Mouse (Mus musculus) midbrain, embryonic 13.5 days (tissue): ENCODE measurements around the gene Polg2. TPM values are rescaled to one million over a fixed set of nuclear protein-coding genes. Genes with fewer than 3 reads are reported as not detected.
A peak's percentile ranks its signal among the peaks of the same experiment; 100 is the strongest.

Experiments used
- ATAC-seq: fragments of 200-750 bp; cut with Nextera tagmentation; 2 replicates; pipeline ENCODE4 v1.8.0; 2017; ENCODE audit warnings: mild to moderate bottlenecking, moderate TSS enrichment, moderate library complexity
- H3K27ac ChIP-seq: fragments of 300-500 bp; sonication (generic); 2 replicates; pipeline ENCODE4 v1.5.1; 2015; ENCODE audit warnings: inconsistent platforms, mild to moderate bottlenecking, moderate library complexity
- H3K27me3 ChIP-seq: fragments of 300-500 bp; sonication (generic); 2 replicates; pipeline ENCODE4 v1.6.1; 2015; ENCODE audit warnings: mild to moderate bottlenecking, inconsistent platforms
- H3K36me3 ChIP-seq: fragments of 300-500 bp; sonication (generic); 2 replicates; pipeline ENCODE4 v1.6.1; 2015; ENCODE audit warnings: mild to moderate bottlenecking, inconsistent platforms
- H3K4me1 ChIP-seq: fragments of 300-500 bp; sonication (generic); replicated peaks from 2 replicates; pipeline ENCODE4 v1.6.1; 2015; ENCODE audit warnings: inconsistent platforms
- H3K4me2 ChIP-seq: fragments of 300-500 bp; sonication (generic); replicated peaks from 2 replicates; pipeline ENCODE4 v1.6.1; 2015; ENCODE audit warnings: moderate library complexity, mild to moderate bottlenecking, inconsistent platforms
- H3K4me3 ChIP-seq: fragments of 300-500 bp; sonication (generic); replicated peaks from 2 replicates; pipeline ENCODE4 v1.5.1; 2015; ENCODE audit warnings: mild to moderate bottlenecking, inconsistent platforms
- H3K9ac ChIP-seq: fragments of 300-500 bp; sonication (generic); replicated peaks from 2 replicates; pipeline ENCODE4 v1.6.1; 2015; ENCODE audit warnings: mild to moderate bottlenecking, inconsistent platforms
- H3K9me3 ChIP-seq: fragments of 300-500 bp; sonication (generic); 2 replicates; pipeline ENCODE4 v1.6.1; 2016; ENCODE audit warnings: mild to moderate bottlenecking, inconsistent platforms
- WGBS: fragments of 180-500 bp; shearing (Covaris S2); methylation state at CpG from one replicate; pipeline ENCODE4 v1.1.7; 2015; 5-methylcytosine and 5-hydroxymethylcytosine counted together
- polyA plus RNA-seq: library from polyadenylated mRNA; unstranded; fragments of >200 nt; fragmentation: Nextera tagmentation; extraction: Ambion mirVana; gene quantifications from 2 replicates; pipeline ENCODE4 v1.2.1, GENCODE M21; 2015

The Polg2 gene
- polyA plus RNA-seq, 1 experiment from 2014 or later, result 10.0 TPM

DNA sequence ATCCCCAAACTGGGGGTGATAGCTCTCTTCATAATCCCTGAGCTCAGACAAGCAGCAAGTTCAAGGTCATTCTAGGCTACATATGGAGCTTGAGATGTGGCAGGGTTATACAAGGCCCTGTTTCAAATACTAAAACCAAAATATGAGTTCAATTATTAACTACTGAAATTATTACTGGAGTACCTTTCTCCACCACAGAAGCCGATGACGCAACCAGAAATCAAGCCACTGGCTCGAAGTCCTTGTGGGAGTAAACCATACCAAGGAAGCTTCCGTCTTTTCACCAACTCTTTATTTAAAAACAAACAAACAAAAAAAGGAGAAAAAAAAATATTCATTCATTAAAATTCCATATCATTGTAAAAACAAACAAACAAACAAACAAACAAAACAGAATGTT, 2.4 kb downstream of the Polg2 start:
- Histone ChIP-seq H3K27ac (no peak overlapping the region), H3K9me3 (no peaks in the 10 kb centered on the region), H3K27me3 (no peaks in the 10 kb centered on the region), H3K4me3 (no peak overlapping the region), H3K4me2 (no peak overlapping the region), H3K36me3 (peaks cover 60% of the 10 kb centered on the region), H3K4me1 (peaks cover 15% of the 10 kb centered on the region), H3K9ac (no peak overlapping the region)
- 97% methylated on average over 4 of the region's 4 CpGs for WGBS
- no peak for ATAC-seq

DNA sequence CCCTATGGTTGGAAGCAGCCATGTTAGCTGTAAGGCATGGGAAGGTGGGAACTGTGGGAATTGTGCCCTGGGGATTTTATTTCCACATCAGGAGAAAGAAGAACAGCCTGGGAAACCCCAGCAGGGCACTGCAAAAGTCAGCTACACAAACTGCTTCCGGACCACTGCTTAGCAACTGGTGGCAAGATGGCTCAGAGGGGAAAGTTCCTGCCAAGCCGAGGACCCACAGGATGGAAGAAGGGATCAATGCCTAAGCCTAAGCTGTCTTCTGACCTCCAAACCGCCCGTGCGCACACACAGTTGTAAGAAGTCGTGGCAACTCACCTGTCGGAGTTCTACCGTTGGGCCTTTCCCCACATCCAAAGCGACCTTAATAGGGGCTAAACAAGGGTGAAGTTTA, 6.3 kb downstream of the Polg2 start:
- Histone ChIP-seq H3K27me3 (no peaks in the 10 kb centered on the region), H3K27ac (no peak overlapping the region), H3K4me2 (no peak overlapping the region), H3K4me1 (peaks cover 7% of the 10 kb centered on the region; the same call in 1 of the 2 replicates), H3K36me3 (peaks cover 74% of the 10 kb centered on the region), H3K9me3 (no peaks in the 10 kb centered on the region), H3K9ac (no peak overlapping the region), H3K4me3 (no peak overlapping the region)
- 92% methylated on average over 9 of the region's 9 CpGs for WGBS
- no peak for ATAC-seq

DNA sequence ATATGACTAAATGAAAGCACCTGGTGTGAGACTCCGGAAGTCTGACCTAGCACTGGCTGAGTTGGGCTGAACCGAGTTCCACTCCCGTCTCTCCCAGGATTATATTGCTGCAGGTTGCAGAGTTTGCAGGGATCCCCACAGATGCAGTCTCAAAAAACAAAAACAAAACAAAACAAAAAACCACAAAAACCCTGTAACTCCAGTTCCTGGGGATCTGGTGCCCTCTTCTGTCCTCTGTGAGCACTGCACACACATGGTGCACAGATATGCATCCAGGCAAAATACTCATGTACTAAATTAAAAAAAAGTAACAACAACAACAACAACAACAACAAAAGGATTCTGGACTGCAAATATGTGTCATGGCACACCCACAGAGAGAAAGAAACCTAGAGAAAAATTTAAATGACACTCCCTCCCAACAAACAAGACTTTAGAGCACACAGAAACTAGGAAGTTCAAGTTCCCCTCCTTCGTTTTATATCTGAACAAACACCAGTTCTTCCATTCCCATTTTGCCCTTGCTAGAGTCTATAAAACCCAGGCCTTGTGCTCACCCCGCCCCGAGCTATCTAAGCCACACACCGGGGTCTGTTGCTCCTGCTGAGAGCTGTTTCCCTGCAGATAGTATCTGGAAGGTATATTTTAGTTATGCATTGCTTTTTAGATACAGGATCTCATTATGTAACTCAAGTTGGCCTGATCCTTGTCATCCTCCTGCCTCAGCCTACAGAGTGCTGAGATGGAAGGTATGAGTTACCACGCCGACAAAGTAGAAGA, 9.0 kb downstream of the Polg2 start:
- Histone ChIP-seq H3K9me3 (0 out of 2 replicates have a peak, but pooled peaks cover 4% of the 10 kb centered on the region), H3K27me3 (no peaks in the 10 kb centered on the region), H3K4me3 (no peak overlapping the region), H3K9ac (no peak overlapping the region), H3K36me3 (peaks cover 88% of the 10 kb centered on the region), H3K4me2 (no peak overlapping the region), H3K4me1 (no peaks in the 10 kb centered on the region), H3K27ac (no peak overlapping the region)
- ATAC-seq, result no peak
- WGBS, result 97% methylated on average over 9 of the region's 9 CpGs

DNA sequence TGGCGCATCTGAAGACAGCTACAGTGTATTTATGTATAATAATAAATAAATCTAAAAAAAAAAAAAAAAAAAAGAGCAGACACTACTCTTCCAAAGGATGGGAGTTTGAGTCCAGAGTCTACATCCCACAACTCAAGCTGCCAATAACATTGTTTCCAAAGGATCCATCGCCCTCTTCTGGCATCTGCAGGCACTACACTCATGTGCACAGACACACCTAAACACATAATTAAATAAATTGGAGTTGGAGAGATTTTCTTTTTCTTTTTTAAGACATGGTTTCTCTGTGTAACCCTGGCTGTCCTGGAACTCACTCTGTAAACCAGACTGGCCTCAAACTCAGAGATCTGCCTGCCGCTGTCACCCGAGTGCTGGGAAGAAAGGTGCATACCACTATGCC, 11.8 kb downstream of the Polg2 start:
- WGBS, result 92% methylated on average over 4 of the region's 4 CpGs
- Histone ChIP-seq H3K9ac (no peak overlapping the region), H3K27me3 (no peaks in the 10 kb centered on the region), H3K9me3 (0 out of 2 replicates have a peak, but pooled peaks cover 4% of the 10 kb centered on the region), H3K27ac (no peak overlapping the region), H3K4me2 (no peak overlapping the region), H3K36me3 (peaks cover 60% of the 10 kb centered on the region), H3K4me1 (peaks cover 6% of the 10 kb centered on the region; the same call in 1 of the 2 replicates), H3K4me3 (no peak overlapping the region)
- no peak for ATAC-seq

DNA sequence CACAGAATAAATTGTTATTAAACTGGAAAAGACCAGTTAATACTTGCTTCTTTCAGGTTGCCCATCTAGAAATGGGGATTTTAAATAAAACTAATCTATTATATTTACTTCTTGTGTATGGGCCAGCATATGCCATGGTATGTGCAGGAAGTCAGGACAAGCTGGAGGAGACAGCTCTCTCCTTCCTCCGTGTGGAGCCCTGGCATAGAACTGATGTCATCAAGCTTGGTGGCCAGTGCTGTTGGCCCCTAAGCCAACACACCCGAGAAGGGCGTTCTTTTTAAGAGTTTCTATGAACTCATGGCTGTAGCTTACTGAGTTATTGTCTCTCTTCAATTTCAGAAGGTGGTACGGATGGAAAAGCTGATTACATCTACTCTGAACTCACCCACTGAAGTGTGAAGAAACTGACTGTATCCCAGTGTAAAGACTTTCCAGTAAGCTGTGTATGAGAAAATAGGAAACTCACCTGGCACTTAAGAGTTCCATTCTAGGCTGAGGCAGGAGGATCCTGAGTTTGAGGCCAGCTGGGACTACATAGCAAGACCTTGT, 12.7 kb downstream of the Polg2 start:
- H3K9me3 ChIP-seq, result 0 out of 2 replicates have a peak, but pooled peaks cover 4% of the 10 kb centered on the region
- H3K9ac ChIP-seq, result no peak overlapping the region
- 93% methylated on average over 4 of the region's 4 CpGs for WGBS
- H3K4me2 ChIP-seq, result no peak overlapping the region
- no peak overlapping the region for H3K27ac ChIP-seq
- H3K4me1 ChIP-seq, result peaks cover 10% of the 10 kb centered on the region; the same call in 1 of the 2 replicates
- H3K4me3 ChIP-seq, result no peak overlapping the region
- no peak for ATAC-seq
- peaks cover 53% of the 10 kb centered on the region for H3K36me3 ChIP-seq
- no peaks in the 10 kb centered on the region for H3K27me3 ChIP-seq

DNA sequence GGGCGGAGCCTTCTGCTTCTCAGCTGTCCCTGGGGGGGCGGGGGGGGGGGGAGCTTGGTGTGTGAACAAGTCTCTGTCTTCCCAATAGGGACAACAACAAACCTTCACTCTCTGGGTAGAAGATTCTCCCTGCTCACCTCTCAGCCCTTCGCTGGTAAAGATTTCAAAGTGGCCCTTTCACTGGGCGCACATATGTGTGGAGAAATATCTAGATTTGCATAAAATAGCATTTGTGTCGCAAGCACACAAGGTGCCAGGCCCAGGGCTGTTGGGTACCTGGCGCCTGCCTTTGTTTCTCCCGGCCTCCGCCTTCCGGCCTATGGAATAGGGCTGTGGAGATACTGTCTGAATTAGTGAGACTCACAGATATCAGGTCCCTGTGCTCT, 16.5 kb downstream of the Polg2 start:
- no peak for ATAC-seq
- Histone ChIP-seq H3K36me3 (peaks cover 21% of the 10 kb centered on the region), H3K27me3 (no peaks in the 10 kb centered on the region), H3K27ac (peak overlapping the region; percentile 30; the same call in 1 of the 2 replicates), H3K4me3 (no peak overlapping the region), H3K9me3 (0 out of 2 replicates have a peak, but pooled peaks cover 3% of the 10 kb centered on the region), H3K4me2 (no peak overlapping the region), H3K9ac (no peak overlapping the region), H3K4me1 (peaks cover 12% of the 10 kb centered on the region; the same call in 1 of the 2 replicates)
- 77% methylated on average over 9 of the region's 9 CpGs for WGBS

DNA sequence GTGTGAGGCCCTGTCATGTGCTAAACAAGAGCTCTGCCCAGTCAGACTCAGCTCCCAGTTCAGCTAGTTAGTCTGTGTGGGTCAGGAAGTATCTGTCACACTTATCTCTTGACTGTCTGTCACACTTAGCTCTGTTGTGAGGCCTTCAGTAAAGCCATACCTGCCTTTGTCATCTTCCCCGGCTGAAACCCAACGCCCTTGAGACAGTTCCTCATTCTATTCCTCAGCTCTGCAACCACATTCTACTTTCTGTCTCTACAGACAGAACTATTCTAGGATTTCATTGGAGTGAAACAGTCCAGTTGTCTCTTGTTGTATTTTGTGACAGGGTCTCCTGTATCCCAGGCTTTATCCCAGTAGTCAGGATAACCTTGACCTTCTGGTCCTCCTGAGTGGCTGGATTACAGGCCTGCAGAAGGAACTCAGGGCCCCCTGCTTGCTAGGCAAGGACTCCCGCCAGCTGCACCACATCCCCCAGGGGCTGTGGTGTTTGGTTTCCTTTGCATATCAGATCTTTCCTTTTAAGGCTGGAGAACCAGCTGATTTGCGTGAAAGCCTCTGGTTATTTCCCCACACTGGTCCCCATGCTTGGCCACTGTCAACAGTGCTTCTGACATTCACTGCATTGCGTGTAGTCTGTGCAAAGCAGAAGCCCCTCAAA, 17.1 kb downstream of the Polg2 start:
- ATAC-seq, result no peak
- 50% methylated on average over 5 of the region's 5 CpGs for WGBS

DNA sequence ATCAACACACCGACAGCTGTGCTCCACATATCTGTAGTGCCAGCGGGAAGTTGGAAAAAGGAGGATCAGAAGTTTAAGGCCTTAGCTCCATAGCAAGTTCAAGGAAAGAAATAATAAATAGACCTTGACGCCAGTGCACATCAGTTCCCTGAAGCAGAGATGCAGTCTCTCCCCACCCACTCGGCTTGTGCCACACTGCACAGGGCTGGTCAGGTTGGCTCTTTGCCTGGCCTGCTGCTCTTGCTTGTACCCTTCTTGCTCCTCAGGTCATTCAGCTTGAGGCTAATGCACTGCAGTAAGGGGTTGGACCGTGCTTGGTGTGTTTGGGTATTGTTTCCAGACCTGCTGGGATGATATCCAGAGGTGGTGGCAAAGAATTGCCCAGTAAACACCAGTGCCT, 18.8 kb downstream of the Polg2 start:
- no peak for ATAC-seq
- Histone ChIP-seq H3K4me2 (no peak overlapping the region), H3K4me3 (no peak overlapping the region), H3K4me1 (peaks cover 12% of the 10 kb centered on the region; the same call in 1 of the 2 replicates), H3K9ac (no peak overlapping the region), H3K27ac (no peak overlapping the region), H3K9me3 (no peaks in the 10 kb centered on the region), H3K36me3 (no peaks in the 10 kb centered on the region), H3K27me3 (no peaks in the 10 kb centered on the region)
- WGBS, result 95% methylated on average over 5 of the region's 5 CpGs

More for the DNA sequence above, 17.1 kb downstream of the Polg2 start:
- Histone ChIP-seq H3K4me3 (no peak overlapping the region), H3K36me3 (peaks cover 16% of the 10 kb centered on the region), H3K4me1 (peaks cover 12% of the 10 kb centered on the region; the same call in 1 of the 2 replicates), H3K4me2 (no peak overlapping the region), H3K27me3 (no peaks in the 10 kb centered on the region), H3K9ac (no peak overlapping the region), H3K9me3 (no peaks in the 10 kb centered on the region), H3K27ac (peak overlapping the region; percentile 30)

DNA sequence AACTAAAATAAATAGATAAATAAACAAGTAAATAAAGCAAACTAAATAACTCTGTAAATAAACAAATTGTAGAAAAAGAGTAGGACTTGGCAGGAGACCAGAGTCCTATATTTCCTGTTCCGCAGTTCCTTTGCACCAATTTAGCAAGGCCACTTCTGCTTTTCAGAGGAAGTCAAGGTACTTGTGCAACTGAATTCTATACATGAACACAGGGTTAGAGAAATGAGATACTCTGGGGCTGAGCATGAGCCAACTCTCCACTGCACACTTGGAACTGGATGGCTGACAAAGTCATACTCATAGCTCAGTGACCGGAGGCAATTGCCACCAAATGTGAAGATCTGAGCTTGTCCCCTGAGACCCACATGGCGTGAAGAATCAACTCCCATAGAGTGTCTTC, 20.3 kb downstream of the Polg2 start:
- ATAC-seq, result no peak
- 96% methylated on average over 3 of the region's 3 CpGs for WGBS
- Histone ChIP-seq H3K4me1 (peaks cover 12% of the 10 kb centered on the region; the same call in 1 of the 2 replicates), H3K4me3 (no peak overlapping the region), H3K9ac (no peak overlapping the region), H3K27ac (no peak overlapping the region), H3K36me3 (no peaks in the 10 kb centered on the region), H3K4me2 (no peak overlapping the region), H3K9me3 (no peaks in the 10 kb centered on the region), H3K27me3 (no peaks in the 10 kb centered on the region)

DNA sequence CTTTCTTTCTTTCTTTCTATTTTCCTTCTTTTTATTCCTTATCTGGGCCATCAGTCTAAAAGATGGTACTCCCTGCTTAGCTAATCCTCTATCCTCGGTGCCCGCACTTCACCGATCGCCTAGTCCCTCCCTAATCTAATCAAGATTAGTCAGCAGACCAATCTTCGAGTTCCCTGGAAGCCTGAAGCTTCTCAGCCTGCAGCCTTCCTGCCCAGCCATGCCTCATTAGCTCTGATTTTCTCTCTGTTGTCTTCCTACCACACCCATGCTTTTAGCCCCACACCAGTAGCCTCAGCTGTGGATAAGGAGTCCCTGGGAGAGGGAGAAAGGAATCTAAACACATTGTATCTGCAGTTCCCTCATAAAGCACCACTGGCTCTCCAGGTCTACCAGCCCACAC, 23.8 kb downstream of the Polg2 start:
- no peaks in the 10 kb centered on the region for H3K27me3 ChIP-seq
- H3K36me3 ChIP-seq, result no peaks in the 10 kb centered on the region
- 20% methylated on average over 5 of the region's 5 CpGs for WGBS
- no peak overlapping the region for H3K9ac ChIP-seq
- H3K9me3 ChIP-seq, result no peaks in the 10 kb centered on the region
- H3K4me1 ChIP-seq, result no peaks in the 10 kb centered on the region
- H3K27ac ChIP-seq, result no peak overlapping the region
- no peak overlapping the region for H3K4me3 ChIP-seq
- no peak for ATAC-seq
- no peak overlapping the region for H3K4me2 ChIP-seq

DNA sequence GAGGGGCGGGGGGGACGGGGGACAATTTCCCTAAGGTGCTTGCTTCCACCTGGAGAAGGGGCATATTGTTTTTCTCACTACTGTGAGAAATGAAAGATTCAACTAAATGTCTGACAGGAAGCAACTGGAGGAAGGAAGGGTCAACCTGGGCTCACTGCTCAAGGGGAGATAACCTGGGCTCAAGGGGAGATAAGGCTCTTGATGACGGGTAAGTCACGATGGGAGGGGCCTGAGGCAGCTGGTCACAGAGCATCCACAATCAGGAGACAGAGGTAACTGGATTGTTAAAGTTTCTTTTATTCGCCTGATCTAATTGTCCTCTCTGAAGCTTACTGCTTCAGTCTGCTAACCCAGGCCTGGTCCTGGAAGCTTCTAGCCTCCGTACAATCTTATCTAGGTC, 26.0 kb downstream of the Polg2 start:
- Histone ChIP-seq H3K36me3 (no peaks in the 10 kb centered on the region), H3K4me1 (no peaks in the 10 kb centered on the region), H3K27ac (no peak overlapping the region), H3K27me3 (no peaks in the 10 kb centered on the region), H3K9me3 (no peaks in the 10 kb centered on the region), H3K9ac (no peak overlapping the region), H3K4me2 (no peak overlapping the region), H3K4me3 (no peak overlapping the region)
- 85% methylated on average over 6 of the region's 6 CpGs for WGBS
- ATAC-seq, result no peak

DNA sequence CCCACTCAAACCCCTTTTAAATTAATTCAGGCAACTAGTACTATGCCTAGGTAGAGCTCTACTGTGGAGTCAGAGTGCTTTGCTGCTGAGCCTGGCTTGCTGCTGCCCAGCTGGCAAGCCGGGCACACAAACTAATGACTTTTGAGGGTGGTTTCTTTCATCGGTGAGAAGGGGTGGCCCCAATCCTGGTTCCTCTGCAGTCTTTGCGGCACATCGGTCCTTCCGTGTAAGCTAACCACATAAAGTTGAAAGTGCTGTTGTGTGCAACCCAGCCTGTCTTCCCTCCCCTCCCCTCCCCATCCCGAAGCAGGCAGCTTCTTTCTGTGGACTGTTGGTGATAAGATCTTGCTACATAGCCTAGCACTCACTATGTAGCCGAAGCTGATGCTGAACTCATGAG, 27.2 kb downstream of the Polg2 start:
- WGBS, result 89% methylated on average over 7 of the region's 7 CpGs
- Histone ChIP-seq H3K27me3 (no peaks in the 10 kb centered on the region), H3K27ac (no peak overlapping the region), H3K9me3 (peaks cover 7% of the 10 kb centered on the region; the same call in 1 of the 2 replicates), H3K9ac (no peak overlapping the region), H3K4me2 (no peak overlapping the region), H3K4me3 (no peak overlapping the region), H3K36me3 (no peaks in the 10 kb centered on the region), H3K4me1 (no peaks in the 10 kb centered on the region)
- no peak for ATAC-seq
